Comparison of ENCODE assay signal across 10 mouse cellular contexts in genomic region chr15:91609713-91610112, GRCm38 (mm10). TPM values are rescaled to one million over a fixed set of nuclear protein-coding genes. Genes with fewer than 3 reads are reported as not detected.
DNase-seq lines count a peak whose midpoint lies in the region; ATAC-seq and TF ChIP-seq lines count a peak whose summit lies in the region.
"Had no signal": no experiment of that assay in that cellular context is flagged by ENCODE, and none has a peak within 500 bp of the region (broad histone marks: within the 10 kb centered on the region; RNA-seq: fewer than 3 reads in every experiment).

No protein-coding gene starts in this region.

- no peaks in the 10 kb centered on the region for H3K9me3 ChIP-seq in E14TG2a.4 (ENCODE audit: low read length)
- H3K9me3 ChIP-seq: limb, embryonic 12.5 days had no signal

- WGBS in thymus, adult 2 months: 12% methylated on average over 8 of the region's 8 CpGs

- TF ChIP-seq CTCF in E14TG2a.4 (conservative IDR thresholded peaks at IDR 0.05; ENCODE audit: low read length): peak; percentile 65
- no peak for TF ChIP-seq CTCF in thymus, adult 2 months (IDR thresholded peaks at IDR 0.05; ENCODE audit: borderline replicate concordance, control insufficient read depth, extremely low read depth, insufficient read depth, low read length, poor library complexity)

- ATAC-seq in frontal cortex, adult (ENCODE audit: low TSS enrichment): 0 out of 2 replicates have a peak, but pooled peaks have one; percentile 17

- no peaks in the 10 kb centered on the region for H3K4me1 ChIP-seq in E14TG2a.4 (replicated peaks; ENCODE audit: low read depth, low read length)
- H3K4me1 ChIP-seq in thymus, adult 2 months (replicated peaks; ENCODE audit: control insufficient read depth, insufficient read depth, low read length): no peaks in the 10 kb centered on the region
- H3K4me1 ChIP-seq: limb, embryonic 12.5 days had no signal

- H3K27ac ChIP-seq in thymus, adult 2 months (ENCODE audit: control insufficient read depth, insufficient read depth, low read length): no peak overlapping the region
- H3K27ac ChIP-seq: limb, embryonic 12.5 days had no signal

- no peaks in the 10 kb centered on the region for H3K79me2 ChIP-seq in myocyte (ENCODE audit: control insufficient read depth, insufficient read depth)

- no peak for TF ChIP-seq POLR2A in myocyte (IDR thresholded peaks at IDR 0.05; ENCODE audit: insufficient read length, low read depth)
- TF ChIP-seq POLR2A in thymus, adult 2 months (IDR thresholded peaks at IDR 0.05; ENCODE audit: control insufficient read depth, extremely low read depth, insufficient read depth, low read length, poor library complexity): no peak

- H3K27me3 ChIP-seq in E14TG2a.4 (ENCODE audit: insufficient read depth, low read length) (no peaks in the 10 kb centered on the region), myocyte (ENCODE audit: control insufficient read depth, insufficient read depth, insufficient read length) (no peaks in the 10 kb centered on the region)
- no peaks in the 10 kb centered on the region for H3K27me3 ChIP-seq in thymus, adult 2 months (ENCODE audit: control insufficient read depth, insufficient read depth, low read length)
- H3K27me3 ChIP-seq: limb, embryonic 12.5 days had no signal

- H3K36me3 ChIP-seq in E14TG2a.4 (ENCODE audit: insufficient read depth, low read length) (no peaks in the 10 kb centered on the region), myocyte (ENCODE audit: control insufficient read depth, insufficient read depth) (no peaks in the 10 kb centered on the region)
- no peaks in the 10 kb centered on the region for H3K36me3 ChIP-seq in thymus, adult 2 months (ENCODE audit: control insufficient read depth, insufficient read depth, low read length)
- H3K36me3 ChIP-seq: G1E; limb, embryonic 12.5 days had no signal

- H3ac ChIP-seq in myocyte (ENCODE audit: control insufficient read depth, insufficient read length): no peak overlapping the region

- DNase-seq in frontal cortex, postnatal 10 days (ENCODE audit: low spot score in 2 of 2): no peak
- DNase-seq in c-Kit-positive CD71-positive TER-119-positive erythroid progenitor cells, embryonic 14.5 days (ENCODE audit: low spot score): peak; percentile 21
- peak; percentile 43 to 72 for DNase-seq in gastrocnemius, postnatal 4 days (ENCODE audit: low spot score in 2 of 2)
- peak; percentile 20 to 79 for DNase-seq in layer of hippocampus, postnatal 25 days (ENCODE audit: extremely low spot score in 1 of 2, low spot score in 1 of 2)
- peak; percentile 59 for DNase-seq in thymus, adult 2 months

- H3K4me2 ChIP-seq in myocyte (ENCODE audit: low read depth): peak overlapping the region; percentile 14
- H3K4me2 ChIP-seq: limb, embryonic 12.5 days had no signal

- H3K4me3 ChIP-seq in E14TG2a.4 (replicated peaks; ENCODE audit: low read length) (no peak overlapping the region), myocyte (no peak overlapping the region)
- no peak overlapping the region for H3K4me3 ChIP-seq in thymus, adult 2 months (ENCODE audit: control insufficient read depth, insufficient read depth, low read length)
- H3K4me3 ChIP-seq: limb, embryonic 12.5 days had no signal

TF ChIP-seq in myocyte, 11 proteins besides CTCF, POLR2A, EP300 and RAD21:
- TF ChIP-seq SRF (IDR thresholded peaks at IDR 0.05; ENCODE audit: control insufficient read depth, insufficient read length, low read depth) (no peak), CEBPB (IDR thresholded peaks at IDR 0.05; ENCODE audit: insufficient read depth, poor library complexity, severe bottlenecking) (no peak), TCF3 (IDR thresholded peaks at IDR 0.05; ENCODE audit: insufficient read length, low read depth) (no peak), MYOD1 (IDR thresholded peaks at IDR 0.05; ENCODE audit: control insufficient read depth in 1 of 3, insufficient read length in 2 of 3, low read depth in 2 of 3) (no peak), REST (IDR thresholded peaks at IDR 0.05; ENCODE audit: insufficient read depth, insufficient read length) (no peak), USF1 (IDR thresholded peaks at IDR 0.05; ENCODE audit: low read depth) (no peak), MYOG (IDR thresholded peaks at IDR 0.05; ENCODE audit: control insufficient read depth in 1 of 3, insufficient read depth in 1 of 3, insufficient read length in 2 of 3, low read depth in 2 of 3) (no peak), POLR2AphosphoS2 (IDR thresholded peaks at IDR 0.05; ENCODE audit: insufficient read length, low read depth) (no peak)

RNA-seq across cellular contexts. Expression of gene Slc2a13, which starts 36.7 kb away (rescaled TPM):
- total RNA-seq in gastrocnemius, postnatal 4 days (2021): 1 to 10 TPM; 5.4 to 5.6 TPM
- 10 to 100 TPM; 66.9 to 71.3 TPM for total RNA-seq in layer of hippocampus, postnatal 25 days (2021)
- polyA plus RNA-seq in myocyte (2012; fragmentation: generic; extraction: Trizol): 0.62 TPM
- polyA plus RNA-seq in thymus, adult 2 months (2012; rRNA removed): 0.42 and 0.45 TPM in 2 replicates
- polyA plus RNA-seq: G1E had no signal

Comparison
In these comparisons a context has a peak if more than half of its experiments do, and no peak if none do; other contexts are left out.
1. DNase-seq: peak in c-Kit-positive CD71-positive TER-119-positive erythroid progenitor cells, embryonic 14.5 days (single experiment), gastrocnemius, postnatal 4 days (2 of 2), layer of hippocampus, postnatal 25 days (2 of 2) and thymus, adult 2 months (single experiment); none in frontal cortex, postnatal 10 days (0 of 2).
2. RNA of gene Slc2a13, which starts 36.7 kb away (total RNA-seq): 66.9 to 71.3 TPM in layer of hippocampus, postnatal 25 days; 5.4 to 5.6 TPM in gastrocnemius, postnatal 4 days; every median in the first group is over 10 times any median in the second.